Mouse (Mus musculus) left cerebral cortex, adult 9 months (tissue): Measurements from ENCODE around the gene Ankrd34a.

Experiments
- DNase-seq, 2 experiments: peaks; one replicate each; pipeline ENCODE4 v3.0.0; 2022; ENCODE audit warnings: low spot score in 2 of 2

Ankrd34a gene

GRCm38 (mm10) chr3:96563267-96563666, 33.2 kb upstream of the Ankrd34a start:
- no peak for DNase-seq

- DNase-seq: no peak
Measured at GRCm38 (mm10) chr3:96563911-96564632, 32.4 kb upstream of the Ankrd34a start.

GRCm38 (mm10) chr3:96564633-96565032, 31.8 kb upstream of the Ankrd34a start:
- no peak for DNase-seq

DNA sequence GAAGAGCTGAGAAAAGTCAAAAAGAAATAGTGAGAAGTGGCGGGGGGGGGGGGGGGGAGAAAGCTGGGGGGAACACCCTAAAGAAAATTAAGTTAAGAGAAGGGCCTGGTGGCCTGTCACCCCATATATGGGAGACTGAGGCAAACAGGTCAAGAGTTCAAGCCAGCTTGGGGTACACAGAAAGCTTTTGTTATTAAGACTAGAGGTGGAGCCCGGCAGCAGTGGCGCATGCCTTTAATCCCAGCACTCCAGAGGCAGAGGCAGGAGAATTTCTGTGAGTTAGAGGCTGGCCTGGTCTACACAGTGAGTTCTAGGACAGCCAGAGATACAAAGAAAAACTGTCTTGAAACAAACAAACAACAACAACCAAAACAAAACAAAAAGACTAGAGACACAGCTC, 31.3 kb upstream of the Ankrd34a start:
- DNase-seq: no peak

- no peak for DNase-seq
Measured at GRCm38 (mm10) chr3:96566661-96567450, 29.6 kb upstream of the Ankrd34a start.

DNA sequence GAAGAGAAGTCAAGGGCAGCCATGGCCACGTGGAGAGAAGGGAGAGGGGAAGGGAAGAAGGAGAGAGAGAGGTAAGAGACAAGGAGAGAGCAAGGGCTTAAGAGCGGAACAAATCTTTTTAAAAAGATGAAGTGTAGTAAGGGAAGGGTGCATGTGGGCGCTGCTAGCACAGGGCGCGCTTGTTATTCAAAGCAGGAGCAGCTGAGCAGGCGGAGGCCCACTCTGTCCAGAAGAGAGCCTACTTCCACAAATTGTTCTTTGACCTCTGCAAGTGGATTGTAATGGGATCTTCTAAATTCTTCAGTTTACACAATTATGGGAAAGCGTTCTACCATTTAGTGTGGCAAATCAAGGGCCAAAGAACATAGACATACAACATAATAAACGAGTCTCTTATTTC, 27.8 kb upstream of the Ankrd34a start:
- DNase-seq: no peak

DNA sequence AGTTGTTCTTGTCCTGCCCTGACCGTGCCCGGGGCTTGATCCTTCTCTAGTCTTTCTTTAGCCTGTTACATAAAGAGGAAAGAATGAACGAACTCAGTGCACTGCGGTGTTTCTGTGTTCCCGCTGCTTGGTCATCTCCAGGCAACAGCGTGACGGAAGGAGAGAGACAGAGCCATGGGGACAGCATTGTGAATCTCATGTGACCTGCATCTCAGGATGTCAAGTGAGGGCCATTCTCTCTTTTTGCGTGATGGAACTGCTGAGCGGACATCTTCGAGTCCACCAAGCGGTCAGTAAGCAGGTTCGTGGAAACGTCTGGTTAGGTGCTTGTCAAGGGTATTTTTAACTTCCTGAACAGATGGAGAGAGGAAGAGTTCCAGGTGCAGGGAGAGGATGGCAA, 26.9 kb upstream of the Ankrd34a start:
- no peak for DNase-seq

DNA sequence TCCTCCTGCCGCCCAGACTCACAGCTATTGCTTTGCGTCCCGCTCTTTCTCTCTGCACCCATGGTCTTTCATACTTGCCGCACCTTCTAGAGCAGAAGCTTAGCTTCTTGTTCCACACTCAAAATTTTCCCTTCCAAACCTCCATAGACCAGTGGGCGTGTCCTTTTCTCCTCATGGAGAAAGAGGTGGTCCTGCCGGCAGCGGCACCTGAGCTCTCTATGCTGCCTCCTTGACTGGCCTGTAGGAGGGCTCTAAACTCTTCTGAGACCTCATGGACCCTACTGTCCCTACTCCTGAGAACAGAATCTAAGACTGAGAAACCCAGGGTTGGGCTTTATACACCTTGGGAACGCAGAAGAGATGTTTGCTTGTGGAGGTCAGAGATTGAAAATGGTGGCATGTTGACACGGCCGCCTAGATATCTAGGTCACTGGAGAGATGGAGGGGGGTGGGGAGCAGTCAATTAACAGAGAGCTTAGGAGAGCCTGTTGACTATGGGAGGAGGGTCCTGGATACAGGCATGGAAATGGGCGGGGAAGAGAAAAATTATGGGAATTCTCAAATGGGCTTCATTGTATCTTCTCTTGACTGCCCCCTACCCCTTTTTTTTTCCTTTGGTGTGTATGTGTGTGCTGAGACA, 26.4 kb upstream of the Ankrd34a start:
- no peak for DNase-seq

DNA sequence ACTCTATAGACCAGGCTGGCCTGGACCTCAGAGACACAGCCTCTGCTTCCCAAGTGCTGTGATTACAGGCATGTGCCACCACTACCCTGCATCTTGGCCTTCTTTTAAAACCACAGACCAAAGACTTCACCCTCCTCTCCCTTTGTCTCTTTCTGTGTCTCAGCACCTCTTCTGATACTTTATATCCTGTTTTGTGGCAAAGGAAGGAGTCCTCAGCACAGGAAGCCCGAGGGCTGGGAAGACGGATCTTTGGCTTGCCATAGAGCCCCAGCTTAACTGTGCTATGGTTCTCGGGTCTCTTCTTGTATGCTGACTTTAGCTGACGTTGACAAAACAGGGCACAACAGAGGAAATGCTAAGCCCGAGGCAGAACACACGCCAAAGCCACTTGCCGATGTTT, 25.8 kb upstream of the Ankrd34a start:
- DNase-seq: no peak

- no peak for DNase-seq
Measured at GRCm38 (mm10) chr3:96571336-96571735, 25.1 kb upstream of the Ankrd34a start.

DNA sequence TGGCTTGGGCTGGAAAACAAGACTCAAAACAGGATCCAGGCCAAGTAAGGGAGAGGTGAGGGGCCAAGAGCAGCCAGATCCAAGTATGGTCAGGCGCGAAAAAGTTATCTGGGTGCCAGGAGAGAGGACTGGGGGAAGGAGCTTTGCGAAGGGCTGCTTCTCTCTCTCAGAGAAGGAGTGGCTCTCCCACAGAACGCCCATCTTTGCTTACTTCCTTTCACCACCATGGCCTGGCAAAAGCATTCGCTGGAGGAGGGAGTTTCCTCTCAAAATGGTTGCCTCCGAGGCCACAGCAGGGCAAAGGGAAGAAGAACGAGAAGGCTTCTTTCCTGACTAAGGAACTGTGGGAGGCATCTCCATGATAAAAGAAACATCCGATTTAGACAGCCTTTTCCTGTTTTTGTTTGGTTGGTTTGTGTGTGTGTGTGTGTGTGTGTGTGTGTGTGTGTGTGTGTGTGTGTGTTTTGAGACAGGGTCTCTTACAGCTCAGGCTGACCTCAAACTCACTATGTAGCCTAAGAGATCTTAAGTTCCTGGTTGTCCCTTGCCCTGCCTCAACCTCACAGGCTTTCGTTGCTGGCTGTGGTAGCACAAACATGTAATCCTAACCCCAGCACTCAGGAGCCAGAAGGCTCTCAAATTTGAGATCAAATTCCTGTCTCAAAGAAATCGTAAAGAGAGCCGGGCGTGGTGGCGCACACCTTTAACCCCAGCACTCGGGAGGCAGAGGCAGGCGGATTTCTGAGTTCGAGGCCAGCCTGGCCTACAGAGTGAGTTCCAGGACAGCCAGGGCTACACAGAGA, 24.3 kb upstream of the Ankrd34a start:
- DNase-seq: no peak

GRCm38 (mm10) chr3:96573611-96574511, 22.6 kb upstream of the Ankrd34a start:
- no peak for DNase-seq

GRCm38 (mm10) chr3:96575272-96575984, 21.0 kb upstream of the Ankrd34a start:
- no peak for DNase-seq

- DNase-seq: no peak
Measured at GRCm38 (mm10) chr3:96576005-96576658, 20.3 kb upstream of the Ankrd34a start.

GRCm38 (mm10) chr3:96576690-96577541, 19.5 kb upstream of the Ankrd34a start, which contains the start of gene Gm16253:
TSS of gene Gm16253 (plus strand) at chr3:96576984.
- peak; percentile 93 to 96 for DNase-seq

DNA sequence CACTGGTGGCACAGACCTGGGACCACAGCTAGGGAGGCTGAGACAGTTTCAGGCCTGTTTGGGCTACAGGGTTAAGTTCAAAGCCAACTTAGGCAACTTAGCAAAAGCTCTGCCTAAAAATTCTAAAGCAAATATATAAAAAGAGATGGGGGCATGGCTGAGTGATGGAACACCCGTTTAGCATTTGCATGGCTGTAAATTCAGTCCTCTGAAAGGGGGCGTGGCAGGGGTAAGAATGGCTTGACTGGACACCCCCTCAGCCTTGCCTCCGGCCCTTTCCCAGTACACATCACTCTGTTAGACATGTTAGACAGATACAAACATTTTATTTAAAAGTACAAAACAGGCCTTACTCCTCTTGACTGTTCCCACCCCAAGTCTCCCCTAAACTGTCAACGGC, 18.9 kb upstream of the Ankrd34a start:
- DNase-seq: no peak

- DNase-seq: no peak
Measured at GRCm38 (mm10) chr3:96578561-96579238, 17.7 kb upstream of the Ankrd34a start.

- no peak for DNase-seq
Measured at GRCm38 (mm10) chr3:96579239-96579750, 17.1 kb upstream of the Ankrd34a start.
